Mouse (Mus musculus) intestine, postnatal 0 days (tissue): Measurements from ENCODE around the gene Dgkb. TPM values are rescaled to one million over a fixed set of nuclear protein-coding genes. Genes with fewer than 3 reads are reported as not detected.

Source experiments
- ATAC-seq: fragments of 200-750 bp; cut with Nextera tagmentation; 2 replicates; pipeline ENCODE4 v1.8.0; 2017; ENCODE audit warnings: mild to moderate bottlenecking, moderate TSS enrichment, moderate library complexity
- H3K27ac ChIP-seq: fragments of 300-500 bp; sonication (generic); 2 replicates; pipeline ENCODE4 v1.5.1; 2014; ENCODE audit warnings: mild to moderate bottlenecking, low read depth, low read length, moderate library complexity
- H3K27me3 ChIP-seq: fragments of 300-500 bp; sonication (generic); replicated peaks from 2 replicates; pipeline ENCODE4 v1.6.1; 2014; ENCODE audit warnings: low read length, mixed read lengths; ENCODE audit not compliant: control insufficient read depth, insufficient read depth
- H3K36me3 ChIP-seq: fragments of 300-500 bp; sonication (generic); 2 replicates; pipeline ENCODE4 v1.6.1; 2014; ENCODE audit warnings: mild to moderate bottlenecking, moderate library complexity; ENCODE audit not compliant: control insufficient read depth, insufficient read depth
- H3K4me1 ChIP-seq: fragments of 300-500 bp; sonication (generic); replicated peaks from 2 replicates; pipeline ENCODE4 v1.6.1; 2014; ENCODE audit warnings: antibody characterized with exemption, low read length, mixed read lengths; ENCODE audit not compliant: control insufficient read depth, insufficient read depth
- H3K4me2 ChIP-seq: fragments of 300-500 bp; sonication (generic); replicated peaks from 2 replicates; pipeline ENCODE4 v1.6.1; 2014; ENCODE audit warnings: low read depth, mild to moderate bottlenecking, moderate library complexity
- H3K4me3 ChIP-seq: fragments of 300-500 bp; sonication (generic); 2 replicates; pipeline ENCODE4 v1.5.1; 2014; ENCODE audit warnings: low read depth, low read length
- H3K9ac ChIP-seq: fragments of 300-500 bp; sonication (generic); 2 replicates; pipeline ENCODE4 v1.6.1; 2014; ENCODE audit warnings: mild to moderate bottlenecking, low read depth, low read length
- H3K9me3 ChIP-seq: fragments of 300-500 bp; sonication (generic); 2 replicates; pipeline ENCODE4 v1.6.1; 2016; ENCODE audit warnings: mixed run types; ENCODE audit not compliant: control insufficient read depth
- CTCF ChIP-seq: sonication (generic); IDR thresholded peaks from 2 replicates; pipeline ENCODE4 v1.5.1; 2016; ENCODE audit warnings: low read depth, mild to moderate bottlenecking, control low read depth, antibody characterized with exemption, moderate library complexity
- WGBS: fragments of 180-500 bp; shearing (Covaris S2); extraction: QIAGEN DNeasy Blood & Tissue Kit; methylation state at CpG from one replicate; pipeline ENCODE4 v1.1.7; 2014; 5-methylcytosine and 5-hydroxymethylcytosine counted together
- polyA plus RNA-seq: library from polyadenylated mRNA; unstranded; fragments of >200 nt; fragmentation: Nextera tagmentation; extraction: Ambion mirVana; gene quantifications from 2 replicates; pipeline ENCODE4 v1.2.1, GENCODE M21; 2015

Gene Dgkb
- polyA plus RNA-seq, 1 experiment from 2014 or later = 5.0 TPM

DNA sequence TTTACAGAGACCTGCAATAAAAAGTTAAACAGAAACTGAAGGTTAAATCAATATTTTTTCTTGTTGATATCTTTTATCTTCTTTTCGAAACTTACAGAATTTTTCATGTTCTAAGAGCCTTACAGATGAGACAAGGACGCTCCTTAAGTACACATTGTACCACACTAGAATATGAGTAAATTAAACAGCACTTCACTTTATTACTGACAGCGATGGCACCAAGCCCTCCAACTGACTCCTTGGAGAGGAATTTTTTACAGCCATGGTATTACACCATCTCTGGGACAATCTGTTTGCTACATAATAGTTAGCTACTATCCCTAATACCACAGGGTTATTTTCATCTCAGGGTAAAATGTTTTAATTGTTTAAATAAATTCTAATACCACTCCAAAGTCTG, 556.6 kb downstream of the Dgkb start:
- no peak overlapping the region for H3K4me2 ChIP-seq
- H3K9ac ChIP-seq = no peak overlapping the region
- H3K36me3 ChIP-seq = no peaks in the 10 kb centered on the region
- no peak for TF ChIP-seq CTCF
- no peak overlapping the region for H3K27ac ChIP-seq
- WGBS = 28% methylated on average over 3 of the region's 3 CpGs
- H3K27me3 ChIP-seq = no peaks in the 10 kb centered on the region
- H3K4me1 ChIP-seq = no peaks in the 10 kb centered on the region
- H3K4me3 ChIP-seq = no peak overlapping the region
- no peak for ATAC-seq
- H3K9me3 ChIP-seq = no peaks in the 10 kb centered on the region

- no peak overlapping the region for H3K4me3 ChIP-seq
- H3K9ac ChIP-seq = no peak overlapping the region
- H3K36me3 ChIP-seq = no peaks in the 10 kb centered on the region
- WGBS = 86% methylated on average over 6 of the region's 6 CpGs
- no peak overlapping the region for H3K4me2 ChIP-seq
- no peak overlapping the region for H3K27ac ChIP-seq
- ATAC-seq = no peak
- no peaks in the 10 kb centered on the region for H3K4me1 ChIP-seq
- H3K9me3 ChIP-seq = no peaks in the 10 kb centered on the region
- no peaks in the 10 kb centered on the region for H3K27me3 ChIP-seq
- TF ChIP-seq CTCF = no peak
These were observed 568.4 kb downstream of the Dgkb start for GRCm38 (mm10) chr12:38385942-38386341.

GRCm38 (mm10) chr12:38386991-38387390, 569.5 kb downstream of the Dgkb start:
- Histone ChIP-seq H3K4me3 (no peak overlapping the region), H3K9ac (no peak overlapping the region), H3K36me3 (no peaks in the 10 kb centered on the region), H3K27ac (no peak overlapping the region), H3K9me3 (no peaks in the 10 kb centered on the region), H3K4me2 (no peak overlapping the region), H3K27me3 (no peaks in the 10 kb centered on the region), H3K4me1 (no peaks in the 10 kb centered on the region)
- ATAC-seq = no peak
- TF ChIP-seq CTCF = no peak
- WGBS = 85% methylated on average over 1 of the region's 1 CpGs

DNA sequence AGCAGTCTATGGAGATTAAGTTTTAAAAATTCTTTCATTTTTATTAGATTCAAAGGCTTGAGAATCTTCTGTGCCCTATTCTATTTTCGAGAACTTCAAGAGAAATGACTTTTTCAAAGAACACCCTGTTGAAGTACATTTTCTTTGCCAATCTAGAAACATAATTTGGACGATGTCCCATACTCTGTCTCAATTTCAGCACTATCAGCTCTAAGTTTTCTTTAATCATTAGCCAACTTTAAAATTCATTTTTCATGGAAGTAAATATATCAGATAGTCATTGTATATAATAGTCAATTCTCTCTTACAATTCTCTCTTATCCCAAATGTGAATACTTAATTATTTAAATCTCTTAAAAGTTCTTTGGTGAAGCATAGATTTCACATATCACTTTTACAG, 570.1 kb downstream of the Dgkb start:
- Histone ChIP-seq H3K4me1 (no peaks in the 10 kb centered on the region), H3K9ac (no peak overlapping the region), H3K27ac (no peak overlapping the region), H3K4me3 (no peak overlapping the region), H3K9me3 (no peaks in the 10 kb centered on the region), H3K36me3 (no peaks in the 10 kb centered on the region), H3K4me2 (no peak overlapping the region), H3K27me3 (no peaks in the 10 kb centered on the region)
- no peak for TF ChIP-seq CTCF
- no peak for ATAC-seq
- WGBS = 68% methylated on average over 2 of the region's 2 CpGs

DNA sequence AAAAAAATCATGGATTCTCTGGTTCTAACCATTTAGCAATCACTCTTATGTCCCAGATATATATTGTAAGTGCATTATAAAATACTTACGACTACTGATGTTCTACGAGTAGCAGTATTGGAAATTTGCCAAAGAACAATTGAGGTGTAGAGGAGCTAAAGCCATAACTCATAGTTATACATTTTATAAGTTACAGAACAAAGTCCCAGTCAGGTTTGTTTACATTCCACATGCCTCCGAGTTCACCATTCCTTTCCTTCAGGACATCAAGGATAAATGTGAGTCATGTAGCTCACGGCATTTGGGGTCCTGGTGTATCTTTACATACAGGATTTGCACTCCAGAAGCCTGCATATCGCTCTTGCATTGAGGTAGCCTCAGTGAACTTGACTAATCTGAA, 570.7 kb downstream of the Dgkb start:
- Histone ChIP-seq H3K27me3 (no peaks in the 10 kb centered on the region), H3K4me3 (no peak overlapping the region), H3K36me3 (no peaks in the 10 kb centered on the region), H3K9ac (no peak overlapping the region), H3K4me2 (no peak overlapping the region), H3K9me3 (no peaks in the 10 kb centered on the region), H3K4me1 (no peaks in the 10 kb centered on the region), H3K27ac (no peak overlapping the region)
- no peak for TF ChIP-seq CTCF
- WGBS = 17% methylated on average over 5 of the region's 5 CpGs
- ATAC-seq = no peak

- H3K4me3 ChIP-seq = no peak overlapping the region
- no peak overlapping the region for H3K27ac ChIP-seq
- H3K36me3 ChIP-seq = no peaks in the 10 kb centered on the region
- H3K27me3 ChIP-seq = no peaks in the 10 kb centered on the region
- H3K9me3 ChIP-seq = no peaks in the 10 kb centered on the region
- H3K4me2 ChIP-seq = no peak overlapping the region
- no peaks in the 10 kb centered on the region for H3K4me1 ChIP-seq
- TF ChIP-seq CTCF = no peak
- no peak overlapping the region for H3K9ac ChIP-seq
- no peak for ATAC-seq
- WGBS = 47% methylated on average over 14 of the region's 14 CpGs
These were observed 580.3 kb downstream of the Dgkb start for GRCm38 (mm10) chr12:38397754-38398312.

DNA sequence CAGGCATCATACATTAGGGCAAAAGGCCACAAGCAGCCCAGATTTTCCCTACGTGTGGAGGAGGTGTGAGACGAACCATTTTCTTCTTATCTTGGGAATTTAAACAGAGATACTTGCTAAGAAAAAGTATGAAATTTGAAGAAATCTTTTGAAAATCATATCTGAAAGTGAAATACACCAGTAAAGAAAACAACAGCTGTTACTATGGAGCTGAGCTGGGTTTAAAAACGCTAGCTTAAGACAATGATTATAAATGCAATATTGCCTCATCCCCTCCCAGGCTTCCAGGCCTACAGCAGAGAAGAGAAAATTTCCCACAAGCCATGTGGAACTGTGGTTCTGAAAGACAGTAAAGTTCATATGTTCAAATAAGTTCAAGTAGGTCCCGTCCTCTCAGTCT, 582.6 kb downstream of the Dgkb start:
- ATAC-seq = no peak
- 78% methylated on average over 4 of the region's 4 CpGs for WGBS
- Histone ChIP-seq H3K27me3 (no peaks in the 10 kb centered on the region), H3K27ac (no peak overlapping the region), H3K36me3 (no peaks in the 10 kb centered on the region), H3K9ac (no peak overlapping the region), H3K9me3 (no peaks in the 10 kb centered on the region), H3K4me2 (no peak overlapping the region), H3K4me1 (no peaks in the 10 kb centered on the region), H3K4me3 (no peak overlapping the region)
- no peak for TF ChIP-seq CTCF
